Mouse (Mus musculus) kidney, embryonic 14.5 days (tissue): ENCODE results near the gene Rpgrip1. TPM values are rescaled to one million over a fixed set of nuclear protein-coding genes. Genes with fewer than 3 reads are reported as not detected.
A peak's percentile ranks its signal among the peaks of the same experiment; 100 is the strongest.

Experiments
- ATAC-seq: fragments of 200-750 bp; cut with Nextera tagmentation; 2 replicates; pipeline ENCODE4 v1.8.0; 2017; ENCODE audit warnings: moderate number of reproducible peaks, mild to moderate bottlenecking, moderate TSS enrichment, moderate library complexity; ENCODE audit not compliant: low FRiP score, low TSS enrichment
- H3K27ac ChIP-seq: fragments of 300-500 bp; sonication (generic); 2 replicates; pipeline ENCODE4 v1.5.1; 2014; ENCODE audit warnings: low read depth, mild to moderate bottlenecking, low read length, moderate library complexity, mixed read lengths
- H3K27me3 ChIP-seq: fragments of 300-500 bp; sonication (generic); 2 replicates; pipeline ENCODE4 v1.6.1; 2014; ENCODE audit warnings: mild to moderate bottlenecking, low read length; ENCODE audit not compliant: control insufficient read depth, insufficient read depth
- H3K36me3 ChIP-seq: fragments of 300-500 bp; sonication (generic); 2 replicates; pipeline ENCODE4 v1.6.1; 2014; ENCODE audit warnings: low read length, mixed read lengths; ENCODE audit not compliant: control insufficient read depth, insufficient read depth
- H3K4me1 ChIP-seq: fragments of 300-500 bp; sonication (generic); 2 replicates; pipeline ENCODE4 v1.6.1; 2014; ENCODE audit warnings: low read length, mixed read lengths; ENCODE audit not compliant: control insufficient read depth, insufficient read depth
- H3K4me2 ChIP-seq: fragments of 300-500 bp; sonication (generic); replicated peaks from 2 replicates; pipeline ENCODE4 v1.6.1; 2014; ENCODE audit warnings: low read depth, mild to moderate bottlenecking, low read length
- H3K4me3 ChIP-seq: fragments of 300-500 bp; sonication (generic); 2 replicates; pipeline ENCODE4 v1.5.1; 2014; ENCODE audit warnings: mild to moderate bottlenecking, low read length
- H3K9ac ChIP-seq: fragments of 300-500 bp; sonication (generic); 2 replicates; pipeline ENCODE4 v1.6.1; 2014; ENCODE audit warnings: low read depth, mild to moderate bottlenecking, low read length, moderate library complexity
- H3K9me3 ChIP-seq: fragments of 300-500 bp; sonication (generic); 2 replicates; pipeline ENCODE4 v1.6.1; 2016; ENCODE audit warnings: low read length; ENCODE audit not compliant: control insufficient read depth
- WGBS: fragments of 180-500 bp; shearing (Covaris S2); extraction: QIAGEN DNeasy Blood & Tissue Kit; methylation state at CpG from one replicate; pipeline ENCODE4 v1.1.7; 2014; 5-methylcytosine and 5-hydroxymethylcytosine counted together
- polyA plus RNA-seq: library from polyadenylated mRNA; unstranded; fragments of >200 nt; fragmentation: Nextera tagmentation; extraction: Ambion mirVana; gene quantifications from 2 replicates; pipeline ENCODE4 v1.2.1, GENCODE M21; 2014

The Rpgrip1 gene
- polyA plus RNA-seq, 1 experiment from 2014 or later: 76.5 TPM

- Histone ChIP-seq H3K27ac (no peak overlapping the region), H3K4me2 (no peak overlapping the region), H3K27me3 (no peaks in the 10 kb centered on the region), H3K4me3 (no peak overlapping the region), H3K36me3 (peaks cover 70% of the 10 kb centered on the region), H3K9ac (no peak overlapping the region), H3K4me1 (no peaks in the 10 kb centered on the region), H3K9me3 (no peaks in the 10 kb centered on the region)
- ATAC-seq: no peak
- 94% methylated on average over 2 of the region's 2 CpGs for WGBS
Measured at GRCm38 (mm10) chr14:52166571-52166970, 56.1 kb downstream of the Rpgrip1 start.

- no peak overlapping the region for H3K9ac ChIP-seq
- ATAC-seq: no peak
Measured at GRCm38 (mm10) chr14:52188788-52189187, 78.3 kb downstream of the Rpgrip1 start.

GRCm38 (mm10) chr14:52189519-52189918, 79.0 kb downstream of the Rpgrip1 start:
- no peak overlapping the region for H3K9ac ChIP-seq
- H3K4me2 ChIP-seq: no peak overlapping the region
- H3K27me3 ChIP-seq: no peaks in the 10 kb centered on the region
- no peak overlapping the region for H3K4me3 ChIP-seq
- no peaks in the 10 kb centered on the region for H3K4me1 ChIP-seq
- H3K27ac ChIP-seq: no peak overlapping the region
- no peaks in the 10 kb centered on the region for H3K9me3 ChIP-seq
- ATAC-seq: no peak
- H3K36me3 ChIP-seq: peaks cover 20% of the 10 kb centered on the region
- WGBS: 90% methylated on average over 2 of the region's 2 CpGs

More at GRCm38 (mm10) chr14:52188788-52189187, 78.3 kb downstream of the Rpgrip1 start:
- peaks cover 21% of the 10 kb centered on the region for H3K36me3 ChIP-seq
- no peak overlapping the region for H3K4me2 ChIP-seq
- no peaks in the 10 kb centered on the region for H3K27me3 ChIP-seq
- no peak overlapping the region for H3K27ac ChIP-seq
- H3K4me3 ChIP-seq: no peak overlapping the region
- no peaks in the 10 kb centered on the region for H3K4me1 ChIP-seq
- H3K9me3 ChIP-seq: no peaks in the 10 kb centered on the region
- WGBS: 77% methylated on average over 1 of the region's 1 CpGs

- Histone ChIP-seq H3K4me3 (no peak overlapping the region), H3K36me3 (peaks cover 15% of the 10 kb centered on the region), H3K27ac (no peak overlapping the region), H3K9ac (no peak overlapping the region), H3K27me3 (no peaks in the 10 kb centered on the region), H3K9me3 (no peaks in the 10 kb centered on the region), H3K4me2 (no peak overlapping the region), H3K4me1 (peaks cover 10% of the 10 kb centered on the region)
- no peak for ATAC-seq
Measured at GRCm38 (mm10) chr14:52190740-52191359, 80.3 kb downstream of the Rpgrip1 start.

- no peak overlapping the region for H3K27ac ChIP-seq
- H3K36me3 ChIP-seq: peaks cover 38% of the 10 kb centered on the region
- H3K4me2 ChIP-seq: peak overlapping the region; percentile 78
- peak overlapping the region; percentile 98 for H3K4me3 ChIP-seq
- H3K4me1 ChIP-seq: peaks cover 16% of the 10 kb centered on the region
- ATAC-seq: no peak
- H3K9ac ChIP-seq: peak overlapping the region; percentile 99; the same call in 1 of the 2 replicates
- WGBS: 12% methylated on average over 3 of the region's 3 CpGs
- no peaks in the 10 kb centered on the region for H3K9me3 ChIP-seq
- H3K27me3 ChIP-seq: no peaks in the 10 kb centered on the region
Measured at GRCm38 (mm10) chr14:52195691-52196090, 85.2 kb downstream of the Rpgrip1 start.

- under 1% methylated on average over 53 of the region's 59 CpGs for WGBS
- Histone ChIP-seq H3K27ac (peak overlapping the region; percentile 97), H3K4me1 (peaks cover 16% of the 10 kb centered on the region), H3K9ac (peak overlapping the region; percentile 99), H3K4me2 (peak overlapping the region; percentile 78), H3K4me3 (peak overlapping the region; percentile 98), H3K27me3 (no peaks in the 10 kb centered on the region), H3K36me3 (peaks cover 46% of the 10 kb centered on the region), H3K9me3 (no peaks in the 10 kb centered on the region)
- ATAC-seq: peak; percentile 22; the same call in 1 of the 2 replicates
Measured at GRCm38 (mm10) chr14:52196230-52197155, 86.0 kb downstream of the Rpgrip1 start.

GRCm38 (mm10) chr14:52197156-52197878, 86.8 kb downstream of the Rpgrip1 start, which contains the start of gene Supt16:
Supt16 (minus strand) TSS chr14:52197416.
- H3K27me3 ChIP-seq: no peaks in the 10 kb centered on the region
- H3K4me1 ChIP-seq: peaks cover 16% of the 10 kb centered on the region
- WGBS: under 1% methylated on average over 59 of the region's 59 CpGs
- H3K9me3 ChIP-seq: no peaks in the 10 kb centered on the region
- H3K4me3 ChIP-seq: peak within 1 kb of the TSS; percentile 98
- peak; percentile 96 for ATAC-seq
- peak within 1 kb of the TSS; percentile 99 for H3K9ac ChIP-seq
- peak within 1 kb of the TSS; percentile 97 for H3K27ac ChIP-seq
- peaks cover 50% of the 10 kb centered on the region for H3K36me3 ChIP-seq
- H3K4me2 ChIP-seq: peak within 1 kb of the TSS; percentile 78

- no peak for ATAC-seq
- H3K27ac ChIP-seq: peak overlapping the region; percentile 97; the same call in 1 of the 2 replicates
- H3K4me3 ChIP-seq: peak overlapping the region; percentile 98
- H3K27me3 ChIP-seq: no peaks in the 10 kb centered on the region
- WGBS: 19% methylated on average over 3 of the region's 3 CpGs
- H3K36me3 ChIP-seq: peaks cover 51% of the 10 kb centered on the region
- peak overlapping the region; percentile 78 for H3K4me2 ChIP-seq
- H3K9me3 ChIP-seq: no peaks in the 10 kb centered on the region
- H3K4me1 ChIP-seq: peaks cover 16% of the 10 kb centered on the region
- peak overlapping the region; percentile 99; the same call in 1 of the 2 replicates for H3K9ac ChIP-seq
Measured at GRCm38 (mm10) chr14:52198141-52198540, 87.6 kb downstream of the Rpgrip1 start.
